Mouse (Mus musculus) lung, postnatal 0 days (tissue): ENCODE measurements around the gene Fstl4.

ENCODE experiments used
- CTCF ChIP-seq: IDR thresholded peaks from 2 replicates; pipeline ENCODE4 v1.5.1; 2016; ENCODE audit warnings: antibody characterized with exemption, mild to moderate bottlenecking
- EP300 ChIP-seq: IDR thresholded peaks from 2 replicates; pipeline ENCODE4 v1.6.1; 2016; ENCODE audit warnings: antibody characterized with exemption, mild to moderate bottlenecking, control low read depth

GRCm38 (mm10) chr11:52850071-52850470 is 85.6 kb downstream of the Fstl4 start:
- TF ChIP-seq CTCF: no peak
- TF ChIP-seq EP300: no peak
